Mouse (Mus musculus) forebrain, postnatal 0 days (tissue): ENCODE results near the gene Padi2. TPM values are rescaled to one million over a fixed set of nuclear protein-coding genes. Genes with fewer than 3 reads are reported as not detected.
A peak's percentile ranks its signal among the peaks of the same experiment; 100 is the strongest.

Experiments used
- ATAC-seq: fragments of 200-750 bp; cut with Nextera tagmentation; 2 replicates; pipeline ENCODE4 v1.8.0; 2017; ENCODE audit warnings: mild to moderate bottlenecking, moderate library complexity
- DNase-seq: peaks from one replicate; pipeline ENCODE4 v3.0.0-alpha.2; 2015
- H3K27ac ChIP-seq: fragments of 300-500 bp; sonication (generic); 2 replicates; pipeline ENCODE4 v1.5.1; 2014; ENCODE audit warnings: low read depth, mild to moderate bottlenecking, antibody characterized with exemption, low read length, moderate library complexity, mixed read lengths
- H3K27me3 ChIP-seq: fragments of 300-500 bp; sonication (generic); 2 replicates; pipeline ENCODE4 v1.6.1; 2014; ENCODE audit warnings: mild to moderate bottlenecking, low read length, mixed read lengths; ENCODE audit not compliant: insufficient read depth
- H3K36me3 ChIP-seq: fragments of 300-500 bp; sonication (generic); 2 replicates; pipeline ENCODE4 v1.6.1; 2014; ENCODE audit warnings: mild to moderate bottlenecking, moderate library complexity; ENCODE audit not compliant: insufficient read depth
- H3K4me1 ChIP-seq: fragments of 300-500 bp; sonication (generic); 2 replicates; pipeline ENCODE4 v1.6.1; 2014; ENCODE audit warnings: antibody characterized with exemption; ENCODE audit not compliant: insufficient read depth
- H3K4me2 ChIP-seq: fragments of 300-500 bp; sonication (generic); 2 replicates; pipeline ENCODE4 v1.6.1; 2014; ENCODE audit warnings: low read depth, mild to moderate bottlenecking, moderate library complexity
- H3K4me3 ChIP-seq: fragments of 300-500 bp; sonication (generic); 2 replicates; pipeline ENCODE4 v1.5.1; 2014; ENCODE audit warnings: low read depth, low read length, mixed read lengths
- H3K9ac ChIP-seq: fragments of 300-500 bp; sonication (generic); 2 replicates; pipeline ENCODE4 v1.6.1; 2014; ENCODE audit warnings: mild to moderate bottlenecking
- H3K9me3 ChIP-seq: fragments of 300-500 bp; sonication (generic); 2 replicates; pipeline ENCODE4 v1.6.1; 2016; ENCODE audit warnings: low read length
- CTCF ChIP-seq: sonication (generic); IDR thresholded peaks from 2 replicates; pipeline ENCODE4 v1.5.1; 2016; ENCODE audit warnings: antibody characterized with exemption, control low read depth, low read depth
- WGBS: fragments of 180-500 bp; shearing (Covaris S2); extraction: QIAGEN DNeasy Blood & Tissue Kit; methylation state at CpG from one replicate; pipeline ENCODE4 v1.1.7; 2014; 5-methylcytosine and 5-hydroxymethylcytosine counted together
- polyA plus RNA-seq: library from polyadenylated mRNA; unstranded; fragments of >200 nt; fragmentation: Nextera tagmentation; extraction: Ambion mirVana; gene quantifications from 2 replicates; pipeline ENCODE4 v1.2.1, GENCODE M21; 2015
- total RNA-seq: library from RNA; depleted of rRNA; stranded (reverse); fragments of >200 nt; gene quantifications from 2 replicates; pipeline ENCODE4 v1.2.3, GENCODE M21; 2014

Padi2 gene
- total and polyA plus RNA-seq, 2 experiments from 2014 or later: 1.3 to 1.8 TPM

GRCm38 (mm10) chr4:140977278-140977677, 71.1 kb downstream of the Padi2 start:
- 92% methylated on average over 10 of the region's 10 CpGs for WGBS
- no peak for TF ChIP-seq CTCF
- H3K36me3 ChIP-seq: peaks cover 74% of the 10 kb centered on the region

GRCm38 (mm10) chr4:140977886-140978692, 71.9 kb downstream of the Padi2 start:
- Histone ChIP-seq H3K27me3 (no peaks in the 10 kb centered on the region), H3K4me2 (no peak overlapping the region), H3K36me3 (peaks cover 66% of the 10 kb centered on the region), H3K9me3 (no peaks in the 10 kb centered on the region), H3K9ac (no peak overlapping the region), H3K27ac (no peak overlapping the region), H3K4me3 (no peak overlapping the region), H3K4me1 (no peaks in the 10 kb centered on the region)
- no peak for ATAC-seq
- TF ChIP-seq CTCF: no peak
- WGBS: 93% methylated on average over 14 of the region's 14 CpGs
- no peak for DNase-seq

More at GRCm38 (mm10) chr4:140977278-140977677, 71.1 kb downstream of the Padi2 start:
- no peak overlapping the region for H3K9ac ChIP-seq
- no peaks in the 10 kb centered on the region for H3K4me1 ChIP-seq
- ATAC-seq (no peak), DNase-seq (no peak)
- H3K9me3 ChIP-seq: no peaks in the 10 kb centered on the region
- no peak overlapping the region for H3K4me3 ChIP-seq
- no peak overlapping the region for H3K4me2 ChIP-seq
- H3K27ac ChIP-seq: no peak overlapping the region
- H3K27me3 ChIP-seq: no peaks in the 10 kb centered on the region

GRCm38 (mm10) chr4:140981605-140982004, 75.5 kb downstream of the Padi2 start:
- Histone ChIP-seq H3K4me1 (no peaks in the 10 kb centered on the region), H3K36me3 (peaks cover 33% of the 10 kb centered on the region), H3K4me3 (no peak overlapping the region), H3K9me3 (no peaks in the 10 kb centered on the region), H3K4me2 (no peak overlapping the region), H3K27ac (no peak overlapping the region), H3K27me3 (no peaks in the 10 kb centered on the region), H3K9ac (no peak overlapping the region)
- no peak for ATAC-seq
- WGBS: 91% methylated on average over 2 of the region's 2 CpGs
- no peak for DNase-seq
- peak; percentile 39 for TF ChIP-seq CTCF

GRCm38 (mm10) chr4:140982808-140983207, 76.7 kb downstream of the Padi2 start:
- Histone ChIP-seq H3K27me3 (no peaks in the 10 kb centered on the region), H3K9ac (no peak overlapping the region), H3K4me1 (peaks cover 5% of the 10 kb centered on the region; the same call in 1 of the 2 replicates), H3K27ac (peak overlapping the region; percentile 59; the same call in 1 of the 2 replicates), H3K4me3 (no peak overlapping the region), H3K4me2 (no peak overlapping the region), H3K36me3 (peaks cover 21% of the 10 kb centered on the region), H3K9me3 (no peaks in the 10 kb centered on the region)
- TF ChIP-seq CTCF: no peak
- DNase-seq (no peak), ATAC-seq (no peak)
- WGBS: 62% methylated on average over 4 of the region's 4 CpGs

- Histone ChIP-seq H3K4me2 (no peak overlapping the region), H3K9me3 (no peaks in the 10 kb centered on the region), H3K9ac (peak overlapping the region; percentile 10; the same call in 1 of the 2 replicates), H3K27me3 (no peaks in the 10 kb centered on the region), H3K4me3 (no peak overlapping the region), H3K27ac (peak overlapping the region; percentile 59), H3K4me1 (peaks cover 10% of the 10 kb centered on the region), H3K36me3 (peaks cover 17% of the 10 kb centered on the region)
- 15% methylated on average over 9 of the region's 9 CpGs for WGBS
- DNase-seq (no peak), ATAC-seq (no peak)
- no peak for TF ChIP-seq CTCF
Observed at GRCm38 (mm10) chr4:140983442-140983841, 77.3 kb downstream of the Padi2 start.

- H3K27ac ChIP-seq: no peak overlapping the region
- H3K4me3 ChIP-seq: no peak overlapping the region
- no peak for DNase-seq
- 96% methylated on average over 6 of the region's 6 CpGs for WGBS
- H3K36me3 ChIP-seq: peaks cover 11% of the 10 kb centered on the region
- H3K9me3 ChIP-seq: no peaks in the 10 kb centered on the region
- no peak for ATAC-seq
- TF ChIP-seq CTCF: no peak
- no peak overlapping the region for H3K4me2 ChIP-seq
- no peak overlapping the region for H3K9ac ChIP-seq
- H3K27me3 ChIP-seq: no peaks in the 10 kb centered on the region
- peaks cover 15% of the 10 kb centered on the region for H3K4me1 ChIP-seq
Observed at GRCm38 (mm10) chr4:140984544-140984943, 78.4 kb downstream of the Padi2 start.

GRCm38 (mm10) chr4:140986024-140986710, 80.0 kb downstream of the Padi2 start:
- Histone ChIP-seq H3K9ac (peak overlapping the region; percentile 94), H3K4me3 (peak overlapping the region; percentile 86), H3K4me1 (peaks cover 15% of the 10 kb centered on the region), H3K27me3 (no peaks in the 10 kb centered on the region), H3K36me3 (peaks cover 6% of the 10 kb centered on the region; the same call in 1 of the 2 replicates), H3K27ac (peak overlapping the region; percentile 86), H3K9me3 (no peaks in the 10 kb centered on the region), H3K4me2 (peak overlapping the region; percentile 77)
- no peak for TF ChIP-seq CTCF
- ATAC-seq (peak; percentile 38), DNase-seq (peak; percentile 54)
- WGBS: 22% methylated on average over 15 of the region's 15 CpGs
